Mouse (Mus musculus): ENCODE measurements around the gene Tiam1. TPM values are rescaled to one million over a fixed set of nuclear protein-coding genes. Genes with fewer than 3 reads are reported as not detected.

Tiam1 gene
- total and polyA plus RNA-seq, 3 experiments = 1.8 to 5.3 (median 2.9) TPM

- no peaks in the 10 kb centered on the region for H3K27me3 ChIP-seq (ENCODE audit: insufficient read depth, low read length)
- ATAC-seq (ENCODE audit: extremely low read depth, insufficient number of reproducible peaks, low FRiP score, poor library complexity, severe bottlenecking) (no peak), DNase-seq (ENCODE audit: low spot score) (no peak)
- peaks cover 23% of the 10 kb centered on the region for H3K4me1 ChIP-seq (ENCODE audit: insufficient read depth, low read depth, low read length)
- TF ChIP-seq GATA2 (IDR thresholded peaks at IDR 0.05; ENCODE audit: borderline replicate concordance, low read depth, low read length) (no peak), CTCF (IDR thresholded peaks at IDR 0.05; ENCODE audit: low read depth, low read length) (no peak), POLR2AphosphoS5 (IDR thresholded peaks at IDR 0.05; ENCODE audit: insufficient replicate concordance, low read depth, low read length) (no peak), GATA1 (IDR thresholded peaks at IDR 0.05; ENCODE audit: borderline replicate concordance, low read length) (no peak), TAL1 (conservative IDR thresholded peaks at IDR 0.05; ENCODE audit: low read depth, low read length) (no peak)
- peaks cover 24% of the 10 kb centered on the region for H3K9me3 ChIP-seq (replicated peaks)
- H3K36me3 ChIP-seq (replicated peaks) = no peaks in the 10 kb centered on the region
- H3K4me3 ChIP-seq (ENCODE audit: low read depth, low read length) = no peak overlapping the region
Observed at GRCm38 (mm10) chr16:90052409-90052808, 91.2 kb downstream of the Tiam1 start.

- Histone ChIP-seq H3K27me3 (ENCODE audit: insufficient read depth, low read length) (no peaks in the 10 kb centered on the region), H3K36me3 (replicated peaks) (no peaks in the 10 kb centered on the region), H3K4me1 (ENCODE audit: insufficient read depth, low read depth, low read length) (peaks cover 23% of the 10 kb centered on the region), H3K9me3 (replicated peaks) (peaks cover 24% of the 10 kb centered on the region), H3K4me3 (ENCODE audit: low read depth, low read length) (no peak overlapping the region)
- DNase-seq (ENCODE audit: low spot score) = no peak
- ATAC-seq (ENCODE audit: extremely low read depth, insufficient number of reproducible peaks, low FRiP score, poor library complexity, severe bottlenecking) = peak; percentile 25; the same call in 1 of the 2 replicates
- TF ChIP-seq GATA1 (IDR thresholded peaks at IDR 0.05; ENCODE audit: borderline replicate concordance, low read length) (no peak), GATA2 (IDR thresholded peaks at IDR 0.05; ENCODE audit: borderline replicate concordance, low read depth, low read length) (no peak), TAL1 (conservative IDR thresholded peaks at IDR 0.05; ENCODE audit: low read depth, low read length) (peak; percentile 37; the same call in 1 of the 2 replicates)
Observed at GRCm38 (mm10) chr16:90051051-90051450, 92.5 kb downstream of the Tiam1 start.

GRCm38 (mm10) chr16:90047841-90048240, 95.7 kb downstream of the Tiam1 start:
- Histone ChIP-seq H3K9me3 (replicated peaks) (peaks cover 20% of the 10 kb centered on the region), H3K4me3 (ENCODE audit: low read depth, low read length) (no peak overlapping the region), H3K4me1 (ENCODE audit: insufficient read depth, low read depth, low read length) (peaks cover 41% of the 10 kb centered on the region), H3K27me3 (ENCODE audit: insufficient read depth, low read length) (no peaks in the 10 kb centered on the region), H3K36me3 (replicated peaks) (no peaks in the 10 kb centered on the region)
- TF ChIP-seq TAL1 (conservative IDR thresholded peaks at IDR 0.05; ENCODE audit: low read depth, low read length) (no peak), POLR2AphosphoS5 (IDR thresholded peaks at IDR 0.05; ENCODE audit: insufficient replicate concordance, low read depth, low read length) (no peak), GATA2 (IDR thresholded peaks at IDR 0.05; ENCODE audit: borderline replicate concordance, low read depth, low read length) (no peak), CTCF (IDR thresholded peaks at IDR 0.05; ENCODE audit: low read depth, low read length) (no peak), GATA1 (IDR thresholded peaks at IDR 0.05; ENCODE audit: borderline replicate concordance, low read length) (no peak)
- DNase-seq (ENCODE audit: low spot score) = no peak
- no peak for ATAC-seq (ENCODE audit: extremely low read depth, insufficient number of reproducible peaks, low FRiP score, poor library complexity, severe bottlenecking)

GRCm38 (mm10) chr16:90046494-90047158, 96.9 kb downstream of the Tiam1 start:
- no peak for ATAC-seq (ENCODE audit: extremely low read depth, insufficient number of reproducible peaks, low FRiP score, poor library complexity, severe bottlenecking)

GRCm38 (mm10) chr16:90045611-90046010, 98.0 kb downstream of the Tiam1 start:
- Histone ChIP-seq H3K27me3 (ENCODE audit: insufficient read depth, low read length) (no peaks in the 10 kb centered on the region), H3K4me1 (ENCODE audit: insufficient read depth, low read depth, low read length) (peaks cover 31% of the 10 kb centered on the region), H3K9me3 (replicated peaks) (peaks cover 31% of the 10 kb centered on the region), H3K4me3 (ENCODE audit: low read depth, low read length) (no peak overlapping the region), H3K36me3 (replicated peaks) (no peaks in the 10 kb centered on the region)
- no peak for ATAC-seq (ENCODE audit: extremely low read depth, insufficient number of reproducible peaks, low FRiP score, poor library complexity, severe bottlenecking)
- TF ChIP-seq TAL1 (conservative IDR thresholded peaks at IDR 0.05; ENCODE audit: low read depth, low read length) = no peak
- no peak for TF ChIP-seq POLR2AphosphoS5 (IDR thresholded peaks at IDR 0.05; ENCODE audit: insufficient replicate concordance, low read depth, low read length)
- no peak for TF ChIP-seq GATA2 (IDR thresholded peaks at IDR 0.05; ENCODE audit: borderline replicate concordance, low read depth, low read length)
- TF ChIP-seq GATA1 (IDR thresholded peaks at IDR 0.05; ENCODE audit: borderline replicate concordance, low read length) = no peak
- TF ChIP-seq CTCF (IDR thresholded peaks at IDR 0.05; ENCODE audit: low read depth, low read length) = no peak
- DNase-seq (ENCODE audit: low spot score) = no peak

More at GRCm38 (mm10) chr16:90046494-90047158, 96.9 kb downstream of the Tiam1 start:
- H3K4me1 ChIP-seq (ENCODE audit: insufficient read depth, low read depth, low read length) = peaks cover 38% of the 10 kb centered on the region
- peaks cover 29% of the 10 kb centered on the region for H3K9me3 ChIP-seq (replicated peaks)
- H3K4me3 ChIP-seq (ENCODE audit: low read depth, low read length) = no peak overlapping the region
- DNase-seq (ENCODE audit: low spot score) = no peak
- H3K27me3 ChIP-seq (ENCODE audit: insufficient read depth, low read length) = no peaks in the 10 kb centered on the region
- no peak for TF ChIP-seq CTCF (IDR thresholded peaks at IDR 0.05; ENCODE audit: low read depth, low read length)
- no peak for TF ChIP-seq TAL1 (conservative IDR thresholded peaks at IDR 0.05; ENCODE audit: low read depth, low read length)
- TF ChIP-seq GATA1 (IDR thresholded peaks at IDR 0.05; ENCODE audit: borderline replicate concordance, low read length) = no peak
- TF ChIP-seq POLR2AphosphoS5 (IDR thresholded peaks at IDR 0.05; ENCODE audit: insufficient replicate concordance, low read depth, low read length) = no peak
- no peak for TF ChIP-seq GATA2 (IDR thresholded peaks at IDR 0.05; ENCODE audit: borderline replicate concordance, low read depth, low read length)
- H3K36me3 ChIP-seq (replicated peaks) = no peaks in the 10 kb centered on the region

GRCm38 (mm10) chr16:90044004-90044754, 99.4 kb downstream of the Tiam1 start:
- no peak for TF ChIP-seq GATA1 (IDR thresholded peaks at IDR 0.05; ENCODE audit: borderline replicate concordance, low read length)
- peak; percentile 54; the same call in 1 of the 2 replicates for TF ChIP-seq TAL1 (conservative IDR thresholded peaks at IDR 0.05; ENCODE audit: low read depth, low read length)
- no peak for TF ChIP-seq CTCF (IDR thresholded peaks at IDR 0.05; ENCODE audit: low read depth, low read length)
- no peak for TF ChIP-seq GATA2 (IDR thresholded peaks at IDR 0.05; ENCODE audit: borderline replicate concordance, low read depth, low read length)
- TF ChIP-seq POLR2AphosphoS5 (IDR thresholded peaks at IDR 0.05; ENCODE audit: insufficient replicate concordance, low read depth, low read length) = no peak
- Histone ChIP-seq H3K27me3 (ENCODE audit: insufficient read depth, low read length) (no peaks in the 10 kb centered on the region), H3K4me1 (ENCODE audit: insufficient read depth, low read depth, low read length) (peaks cover 29% of the 10 kb centered on the region), H3K36me3 (replicated peaks) (peaks cover 2% of the 10 kb centered on the region), H3K9me3 (replicated peaks) (peaks cover 27% of the 10 kb centered on the region), H3K4me3 (ENCODE audit: low read depth, low read length) (peak overlapping the region; percentile 65; the same call in 1 of the 2 replicates)
- DNase-seq (ENCODE audit: low spot score) = no peak
- ATAC-seq (ENCODE audit: extremely low read depth, insufficient number of reproducible peaks, low FRiP score, poor library complexity, severe bottlenecking) = peak; percentile 58
